Comparison of ENCODE assay signal across 7 mouse cellular contexts in the genomic region with DNA sequence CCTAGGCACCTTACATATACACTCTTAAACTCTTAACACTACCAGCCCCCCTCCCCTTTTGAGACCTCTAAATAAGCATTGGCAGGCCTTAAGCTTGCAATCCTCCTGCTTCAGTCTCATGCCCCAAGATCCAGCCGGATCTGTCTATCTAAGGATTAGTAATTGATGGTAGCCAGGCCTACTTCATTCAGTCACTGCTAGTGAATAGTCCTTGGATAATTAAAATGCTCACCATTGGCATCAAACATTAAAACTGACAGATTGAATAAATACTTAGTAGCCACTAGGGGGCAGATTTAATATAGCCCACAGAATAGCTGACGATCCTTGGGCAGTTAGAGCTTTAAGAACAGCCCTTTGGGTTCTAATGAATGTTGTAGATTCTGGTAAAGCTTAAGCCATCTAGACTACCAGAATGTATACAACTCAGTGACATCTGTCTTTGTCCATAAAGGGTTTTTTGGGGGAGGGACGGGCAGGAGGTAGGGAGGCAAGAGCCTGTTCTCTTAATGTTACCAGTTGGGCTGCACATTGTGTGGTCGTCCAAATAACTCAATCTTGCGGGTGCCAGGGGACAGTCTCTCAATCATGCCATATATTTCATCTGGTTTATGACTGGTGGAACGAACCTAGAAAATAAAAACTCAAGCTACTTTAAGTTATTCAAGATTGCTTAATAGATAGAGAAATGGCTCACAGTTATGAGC. TPM values are rescaled to one million over a fixed set of nuclear protein-coding genes. Genes with fewer than 3 reads are reported as not detected.
A peak's percentile ranks its signal among the peaks of the same experiment; 100 is the strongest.
DNase-seq lines count a peak whose midpoint lies in the region; ATAC-seq lines count a peak whose summit lies in the region.

No protein-coding gene starts in this region.

- peak; percentile 38 for ATAC-seq in liver, embryonic 11.5 days (replicated peaks; ENCODE audit: low FRiP score)
- peak; percentile 56 for ATAC-seq in intestine, embryonic 15.5 days

- H3K4me2 ChIP-seq in liver, embryonic 11.5 days: no peak overlapping the region
- H3K4me2 ChIP-seq in intestine, embryonic 15.5 days (replicated peaks): no peak overlapping the region

- no peaks in the 10 kb centered on the region for H3K9me3 ChIP-seq in liver, embryonic 11.5 days (ENCODE audit: control insufficient read depth, low read length)
- no peaks in the 10 kb centered on the region for H3K9me3 ChIP-seq in intestine, embryonic 15.5 days

- DNase-seq in liver, embryonic 11.5 days (ENCODE audit: low spot score): no peak
- DNase-seq in liver: no peak
- DNase-seq in brain, adult 2 months (ENCODE audit: low read depth, low spot score): peak; percentile 71
- DNase-seq in splenic B cell, adult 2 months (ENCODE audit: low read depth, low spot score): peak; percentile 47
- DNase-seq in frontal cortex, adult 2 months (ENCODE audit: extremely low spot score in 1 of 2, low spot score in 1 of 2): no peak
- no peak for DNase-seq in adrenal gland, postnatal 4 days (ENCODE audit: low spot score in 2 of 2)

- no peaks in the 10 kb centered on the region for H3K27me3 ChIP-seq in liver, embryonic 11.5 days (replicated peaks; ENCODE audit: control insufficient read depth, insufficient read depth, low read length)
- no peaks in the 10 kb centered on the region for H3K27me3 ChIP-seq in intestine, embryonic 15.5 days (replicated peaks)
- H3K27me3 ChIP-seq in splenic B cell, adult 2 months (ENCODE audit: control insufficient read depth, insufficient read depth, low read length, poor library complexity, severe bottlenecking): no peaks in the 10 kb centered on the region

- H3K36me3 ChIP-seq in liver, embryonic 11.5 days (ENCODE audit: control insufficient read depth, insufficient read depth, low read length): peaks cover 58% of the 10 kb centered on the region
- peaks cover 40% of the 10 kb centered on the region for H3K36me3 ChIP-seq in intestine, embryonic 15.5 days
- peaks cover 37% of the 10 kb centered on the region for H3K36me3 ChIP-seq in splenic B cell, adult 2 months (ENCODE audit: control insufficient read depth, insufficient read depth, low read length, poor library complexity, severe bottlenecking)

- H3K27ac ChIP-seq in liver, embryonic 11.5 days (ENCODE audit: low read depth, low read length): no peak overlapping the region
- no peak overlapping the region for H3K27ac ChIP-seq in intestine, embryonic 15.5 days

- H3K4me3 ChIP-seq in liver, embryonic 11.5 days (ENCODE audit: low read depth, low read length): no peak overlapping the region
- H3K4me3 ChIP-seq in intestine, embryonic 15.5 days (replicated peaks): no peak overlapping the region

- no peak overlapping the region for H3K9ac ChIP-seq in liver, embryonic 11.5 days (ENCODE audit: low read depth, low read length)
- H3K9ac ChIP-seq in intestine, embryonic 15.5 days: no peak overlapping the region

- no peaks in the 10 kb centered on the region for H3K4me1 ChIP-seq in liver, embryonic 11.5 days (replicated peaks; ENCODE audit: control insufficient read depth, insufficient read depth, low read length)
- no peaks in the 10 kb centered on the region for H3K4me1 ChIP-seq in intestine, embryonic 15.5 days (replicated peaks)

- 76% methylated on average over 6 of the region's 6 CpGs for whole genome bisulfite sequencing in liver, embryonic 11.5 days
- 69% methylated on average over 6 of the region's 6 CpGs for WGBS in intestine, embryonic 15.5 days

RNA-seq across cellular contexts. Expression of a gene that starts 9.2 kb away (rescaled TPM):
- 44.7 and 52.2 TPM in 2 replicates for polyA plus RNA-seq in liver, embryonic 11.5 days (2014; fragmentation: Nextera tagmentation; extraction: Ambion mirVana)
- polyA plus RNA-seq in intestine, embryonic 15.5 days (2015; fragmentation: Nextera tagmentation; extraction: Ambion mirVana): 37.6 and 41.1 TPM in 2 replicates
- 36.2 and 39.2 TPM in 2 replicates for polyA plus RNA-seq in frontal cortex, adult 2 months (2012; rRNA removed)
- 10 to 100 TPM; 32.0 to 41.9 TPM for total RNA-seq in adrenal gland, postnatal 4 days (2021)

RNA-seq across cellular contexts. Expression of a gene that starts 16.4 kb away (rescaled TPM):
- 9.8 and 10.6 TPM in 2 replicates for polyA plus RNA-seq in liver, embryonic 11.5 days (2014; fragmentation: Nextera tagmentation; extraction: Ambion mirVana)
- 13.7 and 16.0 TPM in 2 replicates for polyA plus RNA-seq in intestine, embryonic 15.5 days (2015; fragmentation: Nextera tagmentation; extraction: Ambion mirVana)
- 48.0 and 50.4 TPM in 2 replicates for polyA plus RNA-seq in frontal cortex, adult 2 months (2012; rRNA removed)
- total RNA-seq in adrenal gland, postnatal 4 days (2021): 10 to 100 TPM; 38.9 to 39.8 TPM

RNA-seq across cellular contexts. Expression of a gene that starts 16.8 kb away (rescaled TPM):
- 35.7 and 44.6 TPM in 2 replicates for polyA plus RNA-seq in liver, embryonic 11.5 days (2014; fragmentation: Nextera tagmentation; extraction: Ambion mirVana)
- polyA plus RNA-seq in intestine, embryonic 15.5 days (2015; fragmentation: Nextera tagmentation; extraction: Ambion mirVana): 36.0 and 36.1 TPM in 2 replicates
- polyA plus RNA-seq in frontal cortex, adult 2 months (2012; rRNA removed): 33.3 and 39.7 TPM in 2 replicates
- 10 to 100 TPM; 61.8 to 62.0 TPM for total RNA-seq in adrenal gland, postnatal 4 days (2021)

RNA-seq across cellular contexts. Expression of a gene that starts 32.9 kb away (rescaled TPM):
- 9.8 and 11.6 TPM in 2 replicates for polyA plus RNA-seq in liver, embryonic 11.5 days (2014; fragmentation: Nextera tagmentation; extraction: Ambion mirVana)
- polyA plus RNA-seq in intestine, embryonic 15.5 days (2015; fragmentation: Nextera tagmentation; extraction: Ambion mirVana): 9.2 and 10.2 TPM in 2 replicates
- polyA plus RNA-seq in frontal cortex, adult 2 months (2012; rRNA removed): 38.1 and 39.0 TPM in 2 replicates
- 10 to 100 TPM; 17.0 to 20.1 TPM for total RNA-seq in adrenal gland, postnatal 4 days (2021)

RNA-seq across cellular contexts. Expression of a gene that starts 38.1 kb away (rescaled TPM):
- 34.5 and 38.0 TPM in 2 replicates for polyA plus RNA-seq in liver, embryonic 11.5 days (2014; fragmentation: Nextera tagmentation; extraction: Ambion mirVana)
- 23.9 and 27.1 TPM in 2 replicates for polyA plus RNA-seq in intestine, embryonic 15.5 days (2015; fragmentation: Nextera tagmentation; extraction: Ambion mirVana)
- polyA plus RNA-seq in frontal cortex, adult 2 months (2012; rRNA removed): 60.2 and 62.5 TPM in 2 replicates
- 100 to 1,000 TPM; 153 to 165 TPM for total RNA-seq in adrenal gland, postnatal 4 days (2021)

Comparison
In these comparisons a context has a peak if more than half of its experiments do, and no peak if none do; other contexts are left out.
1. DNase-seq: peak in brain, adult 2 months (single experiment) and splenic B cell, adult 2 months (single experiment); none in liver, embryonic 11.5 days (single experiment), liver (single experiment), frontal cortex, adult 2 months (0 of 2) and adrenal gland, postnatal 4 days (0 of 2).